Mouse (Mus musculus) CD8-positive naive resting alpha-beta T cell, adult 2 months (primary cell): ENCODE data around the gene Arf5.

ENCODE experiments used
- DNase-seq, 2 experiments: peaks; one replicate each; pipeline ENCODE4 v3.0.0; 2022; ENCODE audit warnings: low read depth in 2 of 2, low spot score in 2 of 2

The Arf5 gene

GRCm38 (mm10) chr6:28423313-28423712 lies at the start of gene Arf5:
Gene Arf5, plus strand, starts transcription at chr6:28423560.
- DNase-seq: peak; percentile 88 to 93

- no peak for DNase-seq
Measured at GRCm38 (mm10) chr6:28381983-28382382, 41.4 kb upstream of the Arf5 start.

GRCm38 (mm10) chr6:28385169-28385568 lies 38.2 kb upstream of the Arf5 start:
- DNase-seq: no peak

GRCm38 (mm10) chr6:28389038-28389437 lies 34.3 kb upstream of the Arf5 start:
- DNase-seq: no peak

- DNase-seq: no peak
Measured at GRCm38 (mm10) chr6:28396051-28396852, 27.1 kb upstream of the Arf5 start.

- no peak for DNase-seq
Measured at GRCm38 (mm10) chr6:28396853-28397457, 26.4 kb upstream of the Arf5 start.

GRCm38 (mm10) chr6:28397681-28398203 lies 25.6 kb upstream of the Arf5 start, which contains the start of gene Zfp800:
Gene Zfp800, minus strand, starts transcription at chr6:28398005.
- DNase-seq: peak in 1 of 2 experiments; percentile 29

GRCm38 (mm10) chr6:28398726-28399125 lies 24.6 kb upstream of the Arf5 start:
- no peak for DNase-seq

GRCm38 (mm10) chr6:28399791-28400190 lies 23.6 kb upstream of the Arf5 start:
- no peak for DNase-seq

- DNase-seq: peak in 1 of 2 experiments; percentile 19
Measured at GRCm38 (mm10) chr6:28410053-28410452, 13.3 kb upstream of the Arf5 start.

GRCm38 (mm10) chr6:28411236-28411635 lies 12.1 kb upstream of the Arf5 start:
- DNase-seq: no peak

- no peak for DNase-seq
Measured at GRCm38 (mm10) chr6:28416981-28417380, 6.4 kb upstream of the Arf5 start.

- DNase-seq: no peak
Measured at GRCm38 (mm10) chr6:28418449-28418848, 4.9 kb upstream of the Arf5 start.

- no peak for DNase-seq
Measured at GRCm38 (mm10) chr6:28419673-28420072, 3.7 kb upstream of the Arf5 start.

GRCm38 (mm10) chr6:28420361-28420760 lies 3.0 kb upstream of the Arf5 start:
- no peak for DNase-seq

GRCm38 (mm10) chr6:28420865-28421264 lies 2.5 kb upstream of the Arf5 start:
- no peak for DNase-seq

GRCm38 (mm10) chr6:28421469-28422000 lies 1.8 kb upstream of the Arf5 start:
- DNase-seq: peak; percentile 96 to 98

GRCm38 (mm10) chr6:28422651-28423290 lies 589 bp upstream of the Arf5 start:
- DNase-seq: no peak

GRCm38 (mm10) chr6:28423767-28424695 lies 671 bp downstream of the Arf5 start:
- DNase-seq: peak; percentile 24 to 47

GRCm38 (mm10) chr6:28425019-28425418 lies 1.7 kb downstream of the Arf5 start:
- no peak for DNase-seq
